Mouse (Mus musculus): ENCODE results near the gene Zfp511. TPM values are rescaled to one million over a fixed set of nuclear protein-coding genes. Genes with fewer than 3 reads are reported as not detected.
A peak's percentile ranks its signal among the peaks of the same experiment; 100 is the strongest.

Gene Zfp511
- polyA plus RNA-seq, 1 experiment from 2014 or later: 52.5 TPM

DNA sequence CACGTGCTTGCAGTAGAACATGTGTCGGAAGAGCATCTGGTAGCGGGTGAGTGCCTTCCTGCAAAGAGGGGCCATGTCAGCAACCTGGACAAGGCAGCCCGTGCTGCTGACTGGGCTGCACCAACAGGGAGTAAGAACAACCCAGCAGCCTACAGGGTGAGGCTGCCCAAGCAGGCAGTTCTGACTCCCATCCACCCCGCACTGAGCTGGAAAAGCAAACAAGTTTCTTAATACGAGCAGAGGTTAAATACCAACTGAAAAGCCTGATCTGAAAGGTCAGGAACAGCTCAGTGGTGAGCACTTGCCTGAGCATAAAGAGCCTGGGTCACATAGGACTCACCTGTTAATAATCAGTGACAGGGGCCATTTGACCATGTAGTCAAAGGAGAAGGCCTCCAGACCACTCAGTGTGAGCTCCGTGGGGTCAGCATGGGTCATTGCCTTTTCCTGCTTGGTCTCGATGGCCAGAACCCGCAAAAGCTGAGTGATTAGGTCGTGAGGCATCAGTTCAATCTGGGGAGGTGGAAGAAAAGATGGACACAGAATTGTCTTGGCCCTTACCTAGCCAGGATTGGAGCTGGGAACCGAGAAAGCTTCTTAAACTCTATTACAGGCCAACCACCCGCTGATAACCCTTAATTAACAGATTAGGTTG lies 35.0 kb upstream of the Zfp511 start:
- no peak for ATAC-seq
- H3K27ac ChIP-seq (ENCODE audit: low read depth, low read length): no peak overlapping the region
- H3K27me3 ChIP-seq (replicated peaks; ENCODE audit: control insufficient read depth, insufficient read depth, low read length): no peaks in the 10 kb centered on the region
- H3K4me3 ChIP-seq (ENCODE audit: low read depth, low read length): no peak overlapping the region
- no peak overlapping the region for H3K9ac ChIP-seq (ENCODE audit: low read length)
- DNase-seq (ENCODE audit: low spot score): no peak
- H3K4me1 ChIP-seq (ENCODE audit: control insufficient read depth, insufficient read depth, low read length): no peaks in the 10 kb centered on the region
- H3K4me2 ChIP-seq (ENCODE audit: low read length): no peak overlapping the region
- H3K36me3 ChIP-seq (ENCODE audit: control insufficient read depth, insufficient read depth, low read length): peaks cover 91% of the 10 kb centered on the region
- H3K9me3 ChIP-seq (replicated peaks; ENCODE audit: control insufficient read depth, low read length): no peaks in the 10 kb centered on the region
- WGBS: 49% methylated on average over 12 of the region's 12 CpGs

DNA sequence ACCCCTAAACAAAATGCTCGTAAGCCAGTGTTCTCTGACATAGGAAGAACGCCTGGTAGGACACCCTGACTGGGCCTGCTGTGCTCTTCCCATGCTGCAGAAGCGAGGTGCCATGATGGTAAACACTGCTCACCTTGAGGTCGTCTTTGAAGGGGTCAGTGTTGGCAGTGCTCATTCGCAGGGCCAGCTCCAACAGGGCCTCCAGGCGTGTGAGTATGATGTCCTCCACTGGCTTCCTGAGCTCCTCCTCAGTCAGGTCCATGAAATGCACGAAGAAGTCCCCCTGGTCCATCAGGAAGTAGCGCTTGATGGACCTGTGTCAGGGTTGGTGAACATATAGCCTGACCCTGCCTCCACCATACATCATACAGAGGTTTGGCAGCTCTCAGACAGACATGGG lies 31.5 kb upstream of the Zfp511 start:
- DNase-seq (ENCODE audit: low spot score) (no peak), ATAC-seq (no peak)
- H3K4me2 ChIP-seq (ENCODE audit: low read length): no peak overlapping the region
- no peak overlapping the region for H3K27ac ChIP-seq (ENCODE audit: low read depth, low read length)
- H3K4me1 ChIP-seq (ENCODE audit: control insufficient read depth, insufficient read depth, low read length): no peaks in the 10 kb centered on the region
- H3K27me3 ChIP-seq (replicated peaks; ENCODE audit: control insufficient read depth, insufficient read depth, low read length): no peaks in the 10 kb centered on the region
- no peak overlapping the region for H3K4me3 ChIP-seq (ENCODE audit: low read depth, low read length)
- H3K9me3 ChIP-seq (replicated peaks; ENCODE audit: control insufficient read depth, low read length): no peaks in the 10 kb centered on the region
- H3K36me3 ChIP-seq (ENCODE audit: control insufficient read depth, insufficient read depth, low read length): peaks cover 73% of the 10 kb centered on the region
- 93% methylated on average over 8 of the region's 8 CpGs for WGBS
- H3K9ac ChIP-seq (ENCODE audit: low read length): no peak overlapping the region

DNA sequence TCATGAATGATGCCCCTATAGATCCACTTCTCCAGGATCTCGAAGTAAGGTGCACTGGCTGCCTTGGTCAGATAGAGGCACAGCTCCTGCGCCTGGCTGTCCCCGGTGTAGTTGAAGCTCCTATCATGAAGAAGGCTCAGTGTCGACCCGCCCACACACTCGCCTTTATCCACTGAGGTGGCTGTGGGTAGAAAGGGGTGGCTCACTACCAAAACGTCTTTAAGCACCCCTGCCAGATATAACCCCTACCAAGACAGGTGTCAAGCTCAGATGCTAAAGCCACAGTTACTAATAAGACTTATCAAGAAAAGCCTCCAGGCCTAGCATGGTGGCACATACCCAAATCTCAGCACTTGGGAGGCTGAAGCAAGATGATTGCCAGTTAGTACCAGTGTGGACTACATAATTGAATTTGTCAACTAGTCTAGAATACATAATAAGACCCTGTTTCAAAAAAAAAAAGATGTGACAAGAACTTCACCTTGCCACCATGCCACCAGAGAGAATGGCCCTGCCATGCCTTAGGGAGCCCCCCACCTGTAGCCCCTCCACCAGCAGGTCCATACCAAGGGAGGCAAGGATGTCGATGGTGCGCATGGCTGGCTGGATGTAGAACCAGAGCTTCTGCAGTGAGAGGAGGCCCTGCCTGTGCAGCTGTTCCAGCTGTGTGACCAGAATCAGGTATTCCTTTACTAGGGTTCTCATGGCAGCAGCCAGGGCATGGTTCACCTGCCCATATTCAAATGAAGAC lies 29.2 kb upstream of the Zfp511 start:
- Histone ChIP-seq H3K4me1 (ENCODE audit: control insufficient read depth, insufficient read depth, low read length) (no peaks in the 10 kb centered on the region), H3K9me3 (replicated peaks; ENCODE audit: control insufficient read depth, low read length) (no peaks in the 10 kb centered on the region), H3K36me3 (ENCODE audit: control insufficient read depth, insufficient read depth, low read length) (peaks cover 62% of the 10 kb centered on the region), H3K27me3 (replicated peaks; ENCODE audit: control insufficient read depth, insufficient read depth, low read length) (no peaks in the 10 kb centered on the region), H3K4me2 (ENCODE audit: low read length) (no peak overlapping the region), H3K9ac (ENCODE audit: low read length) (no peak overlapping the region), H3K4me3 (ENCODE audit: low read depth, low read length) (no peak overlapping the region), H3K27ac (ENCODE audit: low read depth, low read length) (no peak overlapping the region)
- WGBS: 94% methylated on average over 9 of the region's 9 CpGs
- DNase-seq (ENCODE audit: low spot score) (no peak), ATAC-seq (no peak)

DNA sequence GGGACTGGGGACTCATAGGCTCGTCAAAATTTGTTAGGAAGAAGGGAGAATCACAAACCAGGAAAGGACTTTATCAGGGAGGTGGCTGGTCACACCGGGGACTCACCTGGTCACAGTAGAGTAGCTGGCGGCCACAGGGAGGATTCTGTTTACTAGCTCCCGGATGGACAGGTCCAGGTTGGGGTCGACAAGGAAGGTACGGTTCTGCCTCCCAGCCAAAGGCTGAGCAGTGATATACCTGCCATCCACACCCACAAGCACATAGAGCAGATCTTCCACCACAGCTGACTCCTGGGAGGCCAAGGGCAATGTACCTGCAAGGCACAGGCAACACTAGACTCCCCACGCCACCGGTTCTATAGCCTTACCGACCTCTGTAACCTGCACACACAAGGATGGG lies 28.4 kb upstream of the Zfp511 start:
- Histone ChIP-seq H3K27me3 (replicated peaks; ENCODE audit: control insufficient read depth, insufficient read depth, low read length) (no peaks in the 10 kb centered on the region), H3K4me3 (ENCODE audit: low read depth, low read length) (no peak overlapping the region), H3K27ac (ENCODE audit: low read depth, low read length) (no peak overlapping the region), H3K9ac (ENCODE audit: low read length) (no peak overlapping the region), H3K4me2 (ENCODE audit: low read length) (no peak overlapping the region), H3K9me3 (replicated peaks; ENCODE audit: control insufficient read depth, low read length) (no peaks in the 10 kb centered on the region), H3K4me1 (ENCODE audit: control insufficient read depth, insufficient read depth, low read length) (no peaks in the 10 kb centered on the region), H3K36me3 (ENCODE audit: control insufficient read depth, insufficient read depth, low read length) (peaks cover 57% of the 10 kb centered on the region)
- DNase-seq (ENCODE audit: low spot score): no peak
- WGBS: 93% methylated on average over 9 of the region's 9 CpGs
- no peak for ATAC-seq

DNA sequence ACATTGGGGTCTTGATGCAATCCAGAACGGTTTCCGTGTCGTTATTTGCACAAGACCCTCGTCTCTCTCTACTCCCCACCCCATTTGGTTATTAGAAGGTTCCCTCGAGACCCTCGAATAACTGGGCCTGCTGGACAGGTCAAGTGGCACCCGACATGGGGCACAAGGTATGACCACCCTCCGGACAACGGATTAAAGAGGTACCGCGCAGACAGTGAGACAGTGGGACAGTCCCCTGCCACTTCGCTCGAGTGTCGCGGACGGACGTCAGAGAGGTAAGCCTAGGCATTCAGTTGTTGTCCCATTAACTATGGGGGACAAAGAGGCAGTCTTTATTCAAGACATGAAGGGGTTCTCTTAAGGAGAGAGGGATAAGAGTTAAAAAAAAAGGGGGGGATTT lies 24.9 kb upstream of the Zfp511 start:
- 97% methylated on average over 17 of the region's 17 CpGs for WGBS
- Histone ChIP-seq H3K4me3 (ENCODE audit: low read depth, low read length) (no peak overlapping the region), H3K27me3 (replicated peaks; ENCODE audit: control insufficient read depth, insufficient read depth, low read length) (no peaks in the 10 kb centered on the region), H3K4me1 (ENCODE audit: control insufficient read depth, insufficient read depth, low read length) (no peaks in the 10 kb centered on the region), H3K27ac (ENCODE audit: low read depth, low read length) (no peak overlapping the region), H3K36me3 (ENCODE audit: control insufficient read depth, insufficient read depth, low read length) (peaks cover 31% of the 10 kb centered on the region), H3K4me2 (ENCODE audit: low read length) (no peak overlapping the region), H3K9ac (ENCODE audit: low read length) (no peak overlapping the region), H3K9me3 (replicated peaks; ENCODE audit: control insufficient read depth, low read length) (no peaks in the 10 kb centered on the region)
- ATAC-seq (no peak), DNase-seq (ENCODE audit: low spot score) (no peak)

DNA sequence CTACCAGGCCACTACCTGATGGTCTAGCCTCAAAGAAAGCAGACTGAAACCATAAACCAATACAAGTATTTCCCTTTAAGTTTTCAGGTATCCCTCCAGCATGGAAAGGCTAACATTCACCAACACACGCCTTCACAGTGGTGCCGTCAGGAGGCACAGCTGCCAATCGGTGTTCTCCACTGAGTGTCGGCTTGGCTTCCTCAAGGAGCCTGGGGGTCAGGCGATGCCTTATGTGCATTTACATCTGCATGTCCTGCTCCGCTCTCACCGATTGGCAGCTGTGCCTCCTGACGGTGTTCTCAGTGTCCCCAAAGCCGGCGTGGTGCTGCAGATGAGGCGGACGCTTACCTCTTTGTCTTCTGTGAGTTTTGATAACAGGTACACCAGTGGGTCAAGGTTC lies 4.4 kb upstream of the Zfp511 start:
- Histone ChIP-seq H3K9ac (ENCODE audit: low read length) (no peak overlapping the region), H3K4me1 (ENCODE audit: control insufficient read depth, insufficient read depth, low read length) (peaks cover 10% of the 10 kb centered on the region; the same call in 1 of the 2 replicates), H3K4me3 (ENCODE audit: low read depth, low read length) (no peak overlapping the region), H3K4me2 (ENCODE audit: low read length) (no peak overlapping the region), H3K27ac (ENCODE audit: low read depth, low read length) (no peak overlapping the region), H3K36me3 (ENCODE audit: control insufficient read depth, insufficient read depth, low read length) (peaks cover 57% of the 10 kb centered on the region), H3K27me3 (replicated peaks; ENCODE audit: control insufficient read depth, insufficient read depth, low read length) (no peaks in the 10 kb centered on the region), H3K9me3 (replicated peaks; ENCODE audit: control insufficient read depth, low read length) (no peaks in the 10 kb centered on the region)
- no peak for ATAC-seq
- WGBS: 95% methylated on average over 12 of the region's 12 CpGs
- no peak for DNase-seq (ENCODE audit: low spot score)

DNA sequence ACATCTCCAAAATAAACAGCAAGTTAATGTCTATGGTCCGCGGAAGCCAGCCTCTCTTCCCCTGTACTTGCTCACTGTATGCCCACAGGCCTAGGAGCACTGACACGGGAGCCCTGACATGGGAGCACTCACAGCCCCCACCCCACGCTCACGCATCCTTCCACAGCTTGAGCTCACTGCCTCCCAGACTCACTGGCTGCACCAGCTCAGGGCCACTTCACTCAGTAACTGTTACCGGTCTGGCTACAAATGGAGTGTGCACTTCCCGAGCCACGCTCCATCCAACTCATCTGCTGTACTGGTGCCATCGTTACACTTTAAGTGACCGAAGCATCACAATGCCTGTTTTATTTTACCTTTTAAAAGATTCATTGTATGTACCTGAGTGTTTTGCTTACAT lies 3.8 kb upstream of the Zfp511 start:
- ATAC-seq (no peak), DNase-seq (ENCODE audit: low spot score) (no peak)
- Histone ChIP-seq H3K9me3 (replicated peaks; ENCODE audit: control insufficient read depth, low read length) (no peaks in the 10 kb centered on the region), H3K9ac (ENCODE audit: low read length) (no peak overlapping the region), H3K4me2 (ENCODE audit: low read length) (no peak overlapping the region), H3K36me3 (ENCODE audit: control insufficient read depth, insufficient read depth, low read length) (peaks cover 57% of the 10 kb centered on the region), H3K27ac (ENCODE audit: low read depth, low read length) (no peak overlapping the region), H3K4me3 (ENCODE audit: low read depth, low read length) (no peak overlapping the region), H3K4me1 (ENCODE audit: control insufficient read depth, insufficient read depth, low read length) (peaks cover 15% of the 10 kb centered on the region), H3K27me3 (replicated peaks; ENCODE audit: control insufficient read depth, insufficient read depth, low read length) (no peaks in the 10 kb centered on the region)
- 94% methylated on average over 10 of the region's 10 CpGs for WGBS

DNA sequence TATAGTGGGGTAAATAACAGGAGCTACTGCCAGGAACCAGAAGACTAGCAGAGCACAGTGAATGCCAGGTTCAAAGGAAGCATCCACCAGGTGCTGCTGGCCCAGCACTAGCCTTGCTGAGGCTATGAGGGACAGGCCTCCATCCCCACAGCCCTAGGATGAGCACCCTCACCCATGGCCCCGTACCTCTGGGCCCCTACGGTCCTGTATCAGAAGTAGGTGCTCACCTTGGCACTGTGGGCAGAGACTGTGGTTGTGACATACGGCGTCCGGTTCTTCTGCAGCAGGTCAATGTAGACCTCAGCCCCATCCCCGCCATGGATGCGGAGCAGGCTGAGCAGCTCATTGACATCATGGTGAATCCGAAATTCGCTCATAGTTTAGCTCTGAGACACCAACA lies 2.8 kb upstream of the Zfp511 start:
- no peaks in the 10 kb centered on the region for H3K9me3 ChIP-seq (replicated peaks; ENCODE audit: control insufficient read depth, low read length)
- H3K4me2 ChIP-seq (ENCODE audit: low read length): no peak overlapping the region
- H3K36me3 ChIP-seq (ENCODE audit: control insufficient read depth, insufficient read depth, low read length): peaks cover 52% of the 10 kb centered on the region
- no peak overlapping the region for H3K4me3 ChIP-seq (ENCODE audit: low read depth, low read length)
- WGBS: 96% methylated on average over 9 of the region's 9 CpGs
- no peak overlapping the region for H3K27ac ChIP-seq (ENCODE audit: low read depth, low read length)
- no peaks in the 10 kb centered on the region for H3K27me3 ChIP-seq (replicated peaks; ENCODE audit: control insufficient read depth, insufficient read depth, low read length)
- peaks cover 16% of the 10 kb centered on the region for H3K4me1 ChIP-seq (ENCODE audit: control insufficient read depth, insufficient read depth, low read length)
- DNase-seq (ENCODE audit: low spot score): no peak
- H3K9ac ChIP-seq (ENCODE audit: low read length): no peak overlapping the region
- no peak for ATAC-seq

DNA sequence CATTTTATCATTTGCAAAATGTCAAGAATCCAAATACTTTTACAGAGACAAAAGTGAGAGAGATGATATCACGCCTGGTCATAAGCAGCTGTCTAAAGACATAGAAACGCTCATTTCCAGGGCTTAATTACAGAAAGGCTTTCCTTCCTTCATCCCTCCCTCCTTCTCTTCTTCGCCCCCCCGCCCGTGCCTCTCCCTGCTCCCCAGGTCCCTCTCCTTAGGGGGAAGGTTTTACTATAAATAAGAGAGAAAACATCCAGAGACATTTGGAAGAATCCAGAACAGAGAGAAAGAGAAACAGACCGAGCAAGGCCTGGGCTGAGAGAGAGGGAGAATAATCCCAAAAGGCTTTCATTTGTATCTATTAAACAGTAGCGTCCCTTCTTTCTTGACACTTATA lies 735 bp upstream of the Zfp511 start:
- DNase-seq (ENCODE audit: low spot score) (no peak), ATAC-seq (no peak)
- no peaks in the 10 kb centered on the region for H3K9me3 ChIP-seq (replicated peaks; ENCODE audit: control insufficient read depth, low read length)
- no peaks in the 10 kb centered on the region for H3K27me3 ChIP-seq (replicated peaks; ENCODE audit: control insufficient read depth, insufficient read depth, low read length)
- no peak overlapping the region for H3K27ac ChIP-seq (ENCODE audit: low read depth, low read length)
- peak overlapping the region; percentile 60 for H3K4me2 ChIP-seq (ENCODE audit: low read length)
- WGBS: 19% methylated on average over 7 of the region's 7 CpGs
- H3K36me3 ChIP-seq (ENCODE audit: control insufficient read depth, insufficient read depth, low read length): peaks cover 42% of the 10 kb centered on the region
- peaks cover 16% of the 10 kb centered on the region for H3K4me1 ChIP-seq (ENCODE audit: control insufficient read depth, insufficient read depth, low read length)
- H3K4me3 ChIP-seq (ENCODE audit: low read depth, low read length): peak overlapping the region; percentile 88
- H3K9ac ChIP-seq (ENCODE audit: low read length): peak overlapping the region; percentile 81

Data from forebrain, embryonic 14.5 days (tissue).